Mouse (Mus musculus) cerebellum, adult 11-12 months (tissue): ENCODE measurements around the gene Inafm2.

ENCODE experiments used
- DNase-seq: peaks from one replicate; pipeline ENCODE4 v3.0.0; 2022

Inafm2 gene

GRCm38 (mm10) chr2:118726873-118727272, 18.7 kb upstream of the Inafm2 start:
- DNase-seq, result no peak

GRCm38 (mm10) chr2:118727911-118728310, 17.6 kb upstream of the Inafm2 start:
- DNase-seq, result no peak

GRCm38 (mm10) chr2:118728337-118728736, 17.2 kb upstream of the Inafm2 start, which contains the start of gene Plcb2:
Plcb2 (minus strand) TSS chr2:118728438.
- no peak for DNase-seq

- DNase-seq, result no peak
These were observed 16.4 kb upstream of the Inafm2 start for GRCm38 (mm10) chr2:118729194-118729593.

- no peak for DNase-seq
These were observed 15.5 kb upstream of the Inafm2 start for GRCm38 (mm10) chr2:118729816-118730621.

- no peak for DNase-seq
These were observed 15.0 kb upstream of the Inafm2 start for GRCm38 (mm10) chr2:118730622-118730915.

GRCm38 (mm10) chr2:118731981-118732380, 13.6 kb upstream of the Inafm2 start:
- DNase-seq, result no peak

DNA sequence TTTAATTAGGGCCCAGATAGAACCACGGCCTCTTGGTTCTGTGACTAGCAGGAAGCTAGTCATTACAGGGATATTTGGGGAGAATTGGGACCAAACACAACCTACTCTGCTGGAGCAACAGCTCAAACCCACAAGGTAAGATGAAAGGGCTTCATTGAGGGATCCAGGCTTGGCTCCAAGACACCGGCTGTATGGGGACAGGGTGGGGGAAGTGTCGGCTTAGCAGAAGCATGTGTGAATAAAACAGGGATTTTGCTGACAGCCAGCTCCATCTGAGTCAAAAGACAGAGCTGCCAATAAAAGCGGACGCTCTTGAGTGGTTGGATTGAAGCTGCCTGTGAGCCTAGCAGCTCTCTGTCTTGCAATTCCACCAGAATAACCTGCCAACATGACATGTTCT, 12.2 kb upstream of the Inafm2 start:
- DNase-seq, result no peak

GRCm38 (mm10) chr2:118740341-118740740, 5.2 kb upstream of the Inafm2 start:
- no peak for DNase-seq

GRCm38 (mm10) chr2:118741183-118741582, 4.4 kb upstream of the Inafm2 start:
- DNase-seq, result no peak

- DNase-seq, result peak; percentile 48
These were observed 2.2 kb upstream of the Inafm2 start for GRCm38 (mm10) chr2:118743261-118743943.

- DNase-seq, result no peak
These were observed 937 bp upstream of the Inafm2 start for GRCm38 (mm10) chr2:118744621-118745020.

GRCm38 (mm10) chr2:118745915-118746901, 650 bp downstream of the Inafm2 start:
- DNase-seq, result peak; percentile 66

DNA sequence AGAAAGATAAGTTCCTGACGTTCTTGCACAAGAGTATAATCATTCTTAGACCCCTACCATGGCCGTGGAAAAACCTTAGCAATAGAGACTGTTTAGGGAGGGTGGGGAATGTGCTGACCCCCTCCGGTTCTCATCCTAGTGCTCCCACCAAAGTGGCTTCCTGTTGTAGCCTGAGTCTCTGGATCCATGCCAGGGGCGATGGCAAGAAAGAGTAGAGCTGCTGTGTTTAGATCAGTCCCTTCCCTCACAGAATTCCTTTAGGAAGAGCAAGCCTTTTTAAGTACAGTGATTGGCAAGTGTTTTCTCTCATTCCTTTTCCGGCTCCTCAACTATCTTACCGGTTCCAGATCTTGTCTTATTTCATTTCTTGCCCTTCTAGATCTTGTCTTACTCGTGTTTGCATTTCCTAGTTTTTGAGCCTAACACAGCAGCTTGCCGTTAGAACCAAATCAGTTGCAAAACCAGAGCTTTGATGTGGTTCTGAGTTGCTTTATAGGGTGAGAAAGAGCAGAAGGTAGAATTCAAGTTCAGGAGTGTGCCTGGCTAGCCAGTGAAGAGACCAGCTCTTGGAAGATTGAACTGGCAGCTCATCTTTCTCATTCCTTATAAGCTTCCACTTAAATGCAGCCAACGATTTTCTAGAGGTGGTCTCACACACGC, 1.9 kb downstream of the Inafm2 start:
- peak; percentile 54 for DNase-seq

DNA sequence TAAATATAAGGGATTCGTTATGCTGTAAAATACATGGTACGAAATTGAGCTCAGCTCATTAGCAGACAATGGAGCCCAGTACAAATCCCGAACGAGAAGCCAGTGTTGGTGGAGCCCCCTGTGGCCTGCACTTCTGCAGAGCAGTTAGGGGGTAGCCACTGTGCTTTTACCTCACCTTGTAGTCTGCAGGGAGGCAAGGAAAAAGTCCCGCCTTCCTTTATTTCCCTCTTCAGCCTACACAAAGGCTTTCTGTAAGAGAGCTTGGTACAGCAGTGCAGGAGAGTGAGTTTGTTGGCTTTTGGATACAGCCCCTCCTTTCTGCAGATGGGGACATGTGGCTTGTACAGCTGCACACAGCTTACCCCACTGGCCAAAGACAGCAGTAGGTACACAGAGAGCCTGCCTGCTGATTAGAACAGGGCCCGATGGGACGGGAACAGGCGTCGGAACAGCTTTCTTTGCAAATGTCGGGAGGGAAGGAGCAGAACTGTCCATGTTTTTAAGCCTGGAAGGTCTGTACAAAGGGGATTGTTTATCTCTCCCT, 3.9 kb downstream of the Inafm2 start:
- DNase-seq, result peak; percentile 12

DNA sequence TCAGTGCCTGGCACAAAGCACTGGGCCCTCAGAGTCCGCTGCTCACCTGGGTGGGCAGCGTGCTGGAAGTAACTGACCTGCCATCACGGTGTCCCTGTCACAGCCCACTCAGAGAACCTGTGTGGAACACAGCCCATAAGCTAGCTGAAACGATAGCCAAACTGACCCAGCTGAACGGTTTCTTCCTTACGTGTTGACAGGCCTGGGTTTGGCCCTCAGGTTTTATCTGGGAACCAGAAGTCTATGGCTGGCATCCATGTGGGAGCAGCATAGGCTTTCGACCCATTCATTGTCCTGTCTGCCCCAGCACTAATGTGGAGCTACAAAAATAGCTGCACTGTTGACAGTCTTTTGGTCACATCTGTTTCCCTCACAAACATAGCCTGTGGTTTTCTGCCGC, 4.9 kb downstream of the Inafm2 start:
- peak; percentile 16 for DNase-seq

DNA sequence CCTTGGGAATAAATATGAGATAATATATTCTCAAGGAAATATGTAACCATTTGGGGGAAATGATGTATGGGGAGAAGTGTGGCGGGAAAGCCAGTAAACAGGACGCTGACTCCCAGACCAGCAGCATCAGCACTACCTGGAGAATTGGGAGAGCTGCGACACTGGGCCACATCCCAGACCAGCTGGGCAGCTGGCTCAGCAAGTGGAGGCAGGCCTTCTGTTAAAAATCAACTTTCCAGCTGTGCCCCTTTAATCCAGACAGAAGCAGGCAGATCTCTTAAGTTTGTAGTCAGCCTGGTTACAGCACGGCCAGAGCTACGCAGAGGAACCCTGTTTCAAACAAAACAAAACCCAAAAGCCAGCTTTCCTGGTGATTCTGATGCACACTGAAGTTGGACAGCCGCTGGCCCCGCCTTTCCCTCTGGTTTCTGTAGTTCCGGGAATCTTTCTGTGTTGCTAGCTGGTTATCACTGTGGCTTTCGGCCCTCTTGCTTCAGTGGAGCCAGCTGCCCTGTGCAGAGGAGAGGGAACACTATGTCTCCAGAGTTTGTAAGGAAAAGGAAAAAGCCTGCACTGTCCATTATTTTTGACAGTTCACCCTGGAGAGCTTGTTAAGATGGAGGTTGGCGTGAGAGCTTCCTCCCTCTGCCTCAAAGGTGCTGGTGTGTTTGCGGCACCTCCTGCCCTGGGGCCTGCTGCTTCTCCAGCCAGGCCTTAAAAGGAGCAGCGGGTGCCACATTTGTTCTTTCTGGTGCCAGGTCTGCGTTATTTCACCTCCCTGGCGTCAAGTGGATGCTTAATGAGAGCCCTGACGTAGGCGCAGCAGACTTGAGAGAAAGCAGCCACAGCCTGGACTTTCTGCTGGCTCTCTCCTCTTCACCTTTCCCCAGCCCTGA, 6.6 kb downstream of the Inafm2 start:
- DNase-seq, result peak; percentile 17

GRCm38 (mm10) chr2:118752792-118753108, 7.2 kb downstream of the Inafm2 start:
- no peak for DNase-seq

DNA sequence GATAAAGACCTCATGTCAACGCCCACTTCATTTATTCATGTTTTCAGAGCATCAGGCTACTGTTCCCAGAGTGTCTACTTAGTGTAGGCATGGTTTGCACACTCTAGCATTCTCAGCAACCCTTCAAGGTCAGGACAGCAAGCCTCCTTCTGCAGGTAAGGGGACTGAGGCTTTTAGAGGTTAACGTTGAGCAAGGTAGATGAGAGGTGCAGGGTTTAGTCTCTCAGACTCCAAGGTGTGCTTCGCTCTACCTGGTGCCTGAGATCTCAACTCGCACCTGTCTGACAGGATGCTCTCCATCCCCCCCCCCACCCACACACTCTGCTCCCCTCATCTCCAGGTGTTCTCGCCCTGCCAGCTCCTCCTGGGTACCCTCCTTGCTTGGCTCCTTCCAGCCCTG, 8.6 kb downstream of the Inafm2 start:
- no peak for DNase-seq

DNA sequence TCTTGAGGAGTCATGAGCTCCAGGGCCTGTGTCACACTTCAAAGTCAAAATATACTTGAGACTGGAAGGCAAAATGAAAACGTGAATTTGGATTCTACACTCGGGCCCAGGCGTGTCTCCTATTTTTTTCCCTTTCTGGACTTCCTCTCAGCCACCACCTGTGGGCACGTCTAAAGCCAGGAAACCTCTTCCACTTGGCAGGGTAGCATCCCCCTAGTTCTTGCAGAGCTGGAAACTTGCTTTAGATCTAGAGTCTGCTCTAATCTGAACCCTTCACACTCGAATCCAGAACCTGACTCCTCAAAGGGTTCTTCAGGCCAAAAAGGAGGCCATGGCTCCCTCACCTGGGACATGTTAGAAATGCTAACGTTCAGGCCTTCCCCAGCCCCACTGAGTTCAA, 9.8 kb downstream of the Inafm2 start:
- no peak for DNase-seq

- no peak for DNase-seq
These were observed 10.5 kb downstream of the Inafm2 start for GRCm38 (mm10) chr2:118756103-118756502.

- DNase-seq, result peak; percentile 55
These were observed 14.3 kb downstream of the Inafm2 start for GRCm38 (mm10) chr2:118759828-118760227.
